Mouse (Mus musculus) forebrain, embryonic 13.5 days (tissue): Measurements from ENCODE around the gene Pde4a. TPM values are rescaled to one million over a fixed set of nuclear protein-coding genes. Genes with fewer than 3 reads are reported as not detected.

ENCODE experiments used
- ATAC-seq: fragments of 200-750 bp; cut with Nextera tagmentation; 2 replicates; pipeline ENCODE4 v1.8.0; 2017
- H3K27ac ChIP-seq: fragments of 300-500 bp; sonication (generic); 2 replicates; pipeline ENCODE4 v1.5.1; 2015; ENCODE audit warnings: inconsistent platforms, mild to moderate bottlenecking, moderate library complexity
- H3K27me3 ChIP-seq: fragments of 300-500 bp; sonication (generic); 2 replicates; pipeline ENCODE4 v1.6.1; 2015; ENCODE audit warnings: mild to moderate bottlenecking, inconsistent platforms
- H3K36me3 ChIP-seq: fragments of 300-500 bp; sonication (generic); 2 replicates; pipeline ENCODE4 v1.6.1; 2015; ENCODE audit warnings: mild to moderate bottlenecking, inconsistent platforms; ENCODE audit not compliant: poor library complexity, severe bottlenecking
- H3K4me1 ChIP-seq: fragments of 300-500 bp; sonication (generic); 2 replicates; pipeline ENCODE4 v1.6.1; 2015; ENCODE audit warnings: inconsistent platforms
- H3K4me2 ChIP-seq: fragments of 300-500 bp; sonication (generic); 2 replicates; pipeline ENCODE4 v1.6.1; 2015; ENCODE audit warnings: inconsistent platforms, mild to moderate bottlenecking, moderate library complexity
- H3K4me3 ChIP-seq: fragments of 300-500 bp; sonication (generic); 2 replicates; pipeline ENCODE4 v1.5.1; 2015; ENCODE audit warnings: mild to moderate bottlenecking, inconsistent platforms
- H3K9ac ChIP-seq: fragments of 300-500 bp; sonication (generic); 2 replicates; pipeline ENCODE4 v1.6.1; 2015; ENCODE audit warnings: mild to moderate bottlenecking, inconsistent platforms
- H3K9me3 ChIP-seq: fragments of 300-500 bp; sonication (generic); replicated peaks from 2 replicates; pipeline ENCODE4 v1.6.1; 2016; ENCODE audit warnings: inconsistent platforms
- WGBS: fragments of 180-500 bp; shearing (Covaris S2); methylation state at CpG from one replicate; pipeline ENCODE4 v1.1.7; 2015; 5-methylcytosine and 5-hydroxymethylcytosine counted together
- polyA plus RNA-seq: library from polyadenylated mRNA; unstranded; fragments of >200 nt; fragmentation: Nextera tagmentation; extraction: Ambion mirVana; gene quantifications from 2 replicates; pipeline ENCODE4 v1.2.1, GENCODE M21; 2015

Pde4a gene
- polyA plus RNA-seq, 1 experiment from 2014 or later: 15.7 TPM

- Histone ChIP-seq H3K4me3 (peak overlapping the region; percentile 18; the same call in 1 of the 2 replicates), H3K27me3 (peaks cover 10% of the 10 kb centered on the region), H3K36me3 (0 out of 2 replicates have a peak, but pooled peaks cover 1% of the 10 kb centered on the region), H3K9me3 (no peaks in the 10 kb centered on the region), H3K27ac (no peak overlapping the region), H3K9ac (no peak overlapping the region), H3K4me2 (peak overlapping the region; percentile 47), H3K4me1 (peaks cover 24% of the 10 kb centered on the region)
- ATAC-seq: no peak
- 5% methylated on average over 11 of the region's 11 CpGs for WGBS
Observed at GRCm38 (mm10) chr9:21152715-21153114, 12.8 kb upstream of the Pde4a start.

- WGBS: 4% methylated on average over 12 of the region's 12 CpGs
- no peak for ATAC-seq
- H3K9me3 ChIP-seq: no peaks in the 10 kb centered on the region
- H3K4me1 ChIP-seq: peaks cover 18% of the 10 kb centered on the region
- H3K4me3 ChIP-seq: peak overlapping the region; percentile 18
- peak overlapping the region; percentile 38; the same call in 1 of the 2 replicates for H3K9ac ChIP-seq
- H3K4me2 ChIP-seq: peak overlapping the region; percentile 47
- H3K27ac ChIP-seq: no peak overlapping the region
- peaks cover 10% of the 10 kb centered on the region for H3K27me3 ChIP-seq
- H3K36me3 ChIP-seq: no peaks in the 10 kb centered on the region
Observed at GRCm38 (mm10) chr9:21153331-21153730, 12.2 kb upstream of the Pde4a start.

DNA sequence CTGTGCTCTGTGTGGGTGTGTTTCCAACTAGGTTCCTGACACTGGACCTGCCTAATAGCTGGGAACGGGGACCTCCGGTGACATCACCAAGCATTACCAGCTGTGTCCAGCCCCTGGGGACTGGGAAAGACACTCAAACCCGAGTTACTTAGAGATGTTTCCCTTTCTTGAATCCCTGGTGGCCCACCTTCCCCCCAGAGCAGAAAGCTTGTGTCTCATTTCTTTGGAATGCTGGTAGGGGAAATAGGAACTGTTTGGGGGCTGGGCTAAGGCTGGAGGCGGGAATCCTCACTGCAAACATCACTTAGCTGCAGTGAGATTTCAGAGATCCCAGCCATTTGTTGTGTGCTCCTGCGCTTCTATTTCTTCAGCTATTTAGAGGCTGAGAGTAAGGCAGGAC, 11.7 kb upstream of the Pde4a start:
- Histone ChIP-seq H3K4me2 (peak overlapping the region; percentile 47), H3K4me1 (peaks cover 13% of the 10 kb centered on the region), H3K4me3 (no peak overlapping the region), H3K27ac (no peak overlapping the region), H3K36me3 (no peaks in the 10 kb centered on the region), H3K9me3 (no peaks in the 10 kb centered on the region), H3K9ac (0 out of 2 replicates have a peak overlapping the region, but pooled peaks have one; percentile 38), H3K27me3 (peaks cover 10% of the 10 kb centered on the region)
- 21% methylated on average over 5 of the region's 5 CpGs for WGBS
- no peak for ATAC-seq

- no peak for ATAC-seq
- Histone ChIP-seq H3K36me3 (no peaks in the 10 kb centered on the region), H3K27me3 (peaks cover 10% of the 10 kb centered on the region), H3K9me3 (no peaks in the 10 kb centered on the region), H3K4me1 (peaks cover 8% of the 10 kb centered on the region), H3K27ac (no peak overlapping the region), H3K4me2 (no peak overlapping the region), H3K9ac (no peak overlapping the region), H3K4me3 (no peak overlapping the region)
- 83% methylated on average over 3 of the region's 3 CpGs for WGBS
Observed at GRCm38 (mm10) chr9:21154787-21155186, 10.7 kb upstream of the Pde4a start.

GRCm38 (mm10) chr9:21161209-21161909, 4.2 kb upstream of the Pde4a start:
- Histone ChIP-seq H3K4me2 (peak overlapping the region; percentile 69), H3K4me3 (peak overlapping the region; percentile 50), H3K27me3 (peaks cover 52% of the 10 kb centered on the region), H3K9me3 (no peaks in the 10 kb centered on the region), H3K27ac (no peak overlapping the region), H3K9ac (peak overlapping the region; percentile 66), H3K4me1 (peaks cover 26% of the 10 kb centered on the region), H3K36me3 (no peaks in the 10 kb centered on the region)
- 1% methylated on average over 52 of the region's 52 CpGs for WGBS
- ATAC-seq: peak; percentile 56

DNA sequence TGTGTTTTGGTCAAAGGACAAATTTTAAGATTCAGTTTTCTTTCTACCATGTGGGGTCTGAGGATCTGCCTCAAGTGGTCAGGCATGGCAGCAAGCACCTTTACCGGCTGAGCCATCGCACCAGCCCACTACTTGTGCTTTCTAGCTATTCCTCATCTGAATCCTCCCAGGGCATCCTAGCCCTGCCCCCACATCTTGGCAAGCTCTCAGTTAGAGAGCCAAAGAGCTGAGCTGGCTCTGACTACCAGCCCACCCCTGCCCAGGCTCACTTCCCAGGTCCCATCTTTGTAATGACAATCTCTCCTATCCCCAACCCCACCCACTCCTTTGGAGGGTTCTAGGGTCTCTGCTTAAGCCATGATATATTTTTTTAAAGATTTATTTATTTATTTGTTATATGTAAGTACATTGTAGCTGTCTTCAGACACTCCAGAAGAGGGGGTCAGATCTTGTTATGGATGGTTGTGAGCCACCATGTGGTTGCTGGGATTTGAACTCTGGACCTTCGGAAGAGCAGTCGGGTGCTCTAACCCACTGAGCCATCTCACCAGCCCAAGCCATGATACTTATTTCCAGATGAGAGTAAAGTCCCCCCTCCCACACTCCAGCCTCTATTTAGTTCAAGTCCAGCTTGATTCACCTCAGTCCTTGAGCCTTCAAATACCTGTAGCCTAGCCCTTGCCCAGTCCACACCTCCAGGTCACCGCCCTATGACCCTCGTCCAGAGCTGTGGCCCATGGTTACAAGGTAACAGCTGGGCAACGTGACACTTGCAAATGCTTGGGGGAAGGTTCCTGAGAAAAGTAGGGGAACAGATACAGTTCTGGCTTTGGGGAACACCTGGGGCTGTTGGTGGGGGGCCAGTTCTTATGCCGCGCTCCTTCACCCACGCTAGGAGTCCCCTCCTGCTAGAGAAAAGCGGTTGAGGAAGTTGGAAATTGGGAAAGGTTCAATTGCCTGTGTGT, 2.1 kb upstream of the Pde4a start:
- H3K9ac ChIP-seq: no peak overlapping the region
- H3K4me3 ChIP-seq: no peak overlapping the region
- no peak for ATAC-seq
- no peak overlapping the region for H3K4me2 ChIP-seq
- 33% methylated on average over 11 of the region's 11 CpGs for WGBS
- H3K9me3 ChIP-seq: no peaks in the 10 kb centered on the region
- no peak overlapping the region for H3K27ac ChIP-seq
- peaks cover 72% of the 10 kb centered on the region for H3K27me3 ChIP-seq
- peaks cover 38% of the 10 kb centered on the region for H3K4me1 ChIP-seq
- no peaks in the 10 kb centered on the region for H3K36me3 ChIP-seq

GRCm38 (mm10) chr9:21164072-21164471, 1.4 kb upstream of the Pde4a start:
- Histone ChIP-seq H3K9ac (no peak overlapping the region), H3K27me3 (peaks cover 76% of the 10 kb centered on the region), H3K27ac (no peak overlapping the region), H3K9me3 (no peaks in the 10 kb centered on the region), H3K4me3 (0 out of 2 replicates have a peak overlapping the region, but pooled peaks have one; percentile 6), H3K4me1 (peaks cover 43% of the 10 kb centered on the region), H3K4me2 (peak overlapping the region; percentile 69), H3K36me3 (no peaks in the 10 kb centered on the region)
- no peak for ATAC-seq
- whole genome bisulfite sequencing: 1% methylated on average over 26 of the region's 26 CpGs

- Histone ChIP-seq H3K4me3 (peak overlapping the region; percentile 44), H3K27ac (no peak overlapping the region), H3K27me3 (peaks cover 73% of the 10 kb centered on the region), H3K9ac (peak overlapping the region; percentile 52), H3K4me2 (peak overlapping the region; percentile 69), H3K4me1 (peaks cover 43% of the 10 kb centered on the region), H3K36me3 (no peaks in the 10 kb centered on the region), H3K9me3 (no peaks in the 10 kb centered on the region)
- 1% methylated on average over 45 of the region's 47 CpGs for WGBS
- 0 out of 2 replicates have a peak, but pooled peaks have one; percentile 7 for ATAC-seq
Observed at GRCm38 (mm10) chr9:21165952-21166451, 488 bp downstream of the Pde4a start.

DNA sequence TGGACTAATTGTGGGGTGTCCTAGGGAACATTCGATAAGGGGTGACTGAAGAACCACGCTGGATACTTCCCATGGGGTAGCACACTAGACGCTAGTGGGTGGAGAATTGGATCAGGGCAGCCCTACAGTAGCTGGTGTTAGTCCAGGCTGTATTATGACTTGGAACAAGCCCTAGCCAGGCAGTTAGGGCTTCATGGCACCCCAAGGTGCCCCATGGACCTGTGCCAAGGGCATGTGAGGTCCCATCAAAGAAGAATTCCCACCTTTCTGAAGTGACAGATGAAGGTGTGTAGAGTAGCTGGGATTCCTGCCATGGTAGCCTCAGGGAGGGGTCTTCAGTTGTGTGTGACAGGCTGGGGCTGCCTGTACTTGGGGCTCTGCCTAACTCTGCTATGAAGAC, 1.0 kb downstream of the Pde4a start:
- 34% methylated on average over 3 of the region's 3 CpGs for WGBS
- Histone ChIP-seq H3K9ac (no peak overlapping the region), H3K36me3 (no peaks in the 10 kb centered on the region), H3K4me1 (peaks cover 42% of the 10 kb centered on the region), H3K27me3 (peaks cover 72% of the 10 kb centered on the region), H3K4me2 (peak overlapping the region; percentile 69), H3K9me3 (no peaks in the 10 kb centered on the region), H3K27ac (no peak overlapping the region), H3K4me3 (peak overlapping the region; percentile 44)
- no peak for ATAC-seq

GRCm38 (mm10) chr9:21167140-21168097, 1.9 kb downstream of the Pde4a start:
- 67% methylated on average over 10 of the region's 10 CpGs for WGBS
- Histone ChIP-seq H3K27ac (no peak overlapping the region), H3K4me2 (0 out of 2 replicates have a peak overlapping the region, but pooled peaks have one; percentile 30), H3K27me3 (peaks cover 63% of the 10 kb centered on the region), H3K9ac (no peak overlapping the region), H3K4me3 (no peak overlapping the region), H3K36me3 (no peaks in the 10 kb centered on the region), H3K9me3 (no peaks in the 10 kb centered on the region), H3K4me1 (peaks cover 39% of the 10 kb centered on the region)
- ATAC-seq: no peak
